Mouse (Mus musculus): ENCODE results near the gene Kcnma1.

The Kcnma1 gene

GRCm38 (mm10) chr14:23587451-23587850 is 426.8 kb downstream of the Kcnma1 start:
- no peak for DNase-seq

GRCm38 (mm10) chr14:23583235-23583634 is 431.1 kb downstream of the Kcnma1 start:
- peak; percentile 18 to 49 for DNase-seq

- no peak for DNase-seq
These were observed 433.0 kb downstream of the Kcnma1 start for GRCm38 (mm10) chr14:23581282-23581681.

GRCm38 (mm10) chr14:23575951-23576350 is 438.3 kb downstream of the Kcnma1 start:
- peak in 1 of 2 experiments; percentile 5 for DNase-seq

- no peak for DNase-seq
These were observed 440.2 kb downstream of the Kcnma1 start for GRCm38 (mm10) chr14:23574136-23574535.

- DNase-seq: no peak
These were observed 440.9 kb downstream of the Kcnma1 start for GRCm38 (mm10) chr14:23573385-23573784.

- no peak for DNase-seq
These were observed 441.5 kb downstream of the Kcnma1 start for GRCm38 (mm10) chr14:23572778-23573177.

GRCm38 (mm10) chr14:23570251-23570650 is 444.0 kb downstream of the Kcnma1 start:
- no peak for DNase-seq

GRCm38 (mm10) chr14:23565931-23566330 is 448.4 kb downstream of the Kcnma1 start:
- DNase-seq: no peak

- no peak for DNase-seq
These were observed 449.8 kb downstream of the Kcnma1 start for GRCm38 (mm10) chr14:23564474-23564873.

GRCm38 (mm10) chr14:23563180-23563579 is 451.1 kb downstream of the Kcnma1 start:
- DNase-seq: no peak

GRCm38 (mm10) chr14:23555647-23556046 is 458.6 kb downstream of the Kcnma1 start:
- no peak for DNase-seq

GRCm38 (mm10) chr14:23552252-23552974 is 461.9 kb downstream of the Kcnma1 start:
- DNase-seq: no peak

GRCm38 (mm10) chr14:23550467-23550866 is 463.8 kb downstream of the Kcnma1 start:
- no peak for DNase-seq

- DNase-seq: no peak
These were observed 472.2 kb downstream of the Kcnma1 start for GRCm38 (mm10) chr14:23542131-23542530.

GRCm38 (mm10) chr14:23539621-23540020 is 474.7 kb downstream of the Kcnma1 start:
- DNase-seq: no peak

GRCm38 (mm10) chr14:23533346-23533745 is 480.9 kb downstream of the Kcnma1 start:
- DNase-seq: peak; percentile 13 to 42

- DNase-seq: no peak
These were observed 482.4 kb downstream of the Kcnma1 start for GRCm38 (mm10) chr14:23531735-23532525.

GRCm38 (mm10) chr14:23529720-23530119 is 484.6 kb downstream of the Kcnma1 start:
- DNase-seq: peak; percentile 28 to 70

- no peak for DNase-seq
These were observed 485.1 kb downstream of the Kcnma1 start for GRCm38 (mm10) chr14:23529229-23529628.

GRCm38 (mm10) chr14:23525910-23526309 is 488.4 kb downstream of the Kcnma1 start:
- DNase-seq: no peak

- no peak for DNase-seq
These were observed 490.3 kb downstream of the Kcnma1 start for GRCm38 (mm10) chr14:23523825-23524491.

- DNase-seq: peak; percentile 56 to 59
These were observed 491.6 kb downstream of the Kcnma1 start for GRCm38 (mm10) chr14:23522606-23523159.
